ENCODE assay signal across 25 mouse cellular contexts in the genomic region with DNA sequence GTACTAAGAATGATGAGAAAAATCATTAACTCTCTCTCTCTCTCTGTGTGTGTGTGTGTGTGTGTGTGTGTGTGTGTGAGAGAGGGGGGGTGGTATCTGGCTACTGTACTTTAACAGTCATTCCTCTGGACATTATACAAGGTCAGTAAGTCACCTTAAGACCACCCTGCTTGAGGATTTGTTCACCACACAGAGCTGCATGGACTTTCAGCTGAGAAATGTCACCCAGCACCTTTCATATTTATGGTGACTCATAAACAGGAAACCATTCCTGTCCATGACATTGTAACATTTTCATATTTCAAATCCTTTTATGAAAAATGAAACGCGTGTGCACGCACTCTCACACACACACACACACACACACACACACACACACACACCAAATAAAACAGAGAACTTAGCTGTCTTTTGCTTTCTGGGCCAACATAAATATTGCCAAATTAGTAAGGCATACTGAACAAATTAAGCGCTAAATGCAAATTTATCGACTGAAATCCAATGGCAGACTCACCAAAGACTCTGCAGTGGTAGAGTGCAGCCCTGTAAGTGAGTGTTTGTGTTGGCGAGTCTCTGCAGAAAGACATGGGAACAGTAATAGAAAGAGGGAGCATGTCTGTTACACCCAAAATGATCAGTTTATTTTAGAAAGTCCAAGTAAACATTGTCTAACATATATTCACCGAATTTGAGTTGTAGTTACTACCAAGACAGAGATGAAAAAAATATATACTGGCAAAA.
A peak's percentile ranks its signal among the peaks of the same experiment; 100 is the strongest.
DNase-seq lines count a peak whose midpoint lies in the region; ATAC-seq and TF ChIP-seq lines count a peak whose summit lies in the region.
"Had no signal": no experiment of that assay in that cellular context is flagged by ENCODE, and none has a peak within 500 bp of the region (broad histone marks: within the 10 kb centered on the region; RNA-seq: fewer than 3 reads in every experiment).

No protein-coding gene starts in this region.

- H3K27ac ChIP-seq in embryonic facial prominence, embryonic 14.5 days (replicated peaks; ENCODE audit: low read depth, low read length), result no peak overlapping the region
- H3K27ac ChIP-seq in embryonic facial prominence, embryonic 10.5 days (replicated peaks), result no peak overlapping the region
- H3K27ac ChIP-seq in lung, embryonic 14.5 days (ENCODE audit: low read depth), result peak overlapping the region; percentile 71; the same call in 1 of the 2 replicates
- no peak overlapping the region for H3K27ac ChIP-seq in lung, postnatal 0 days (ENCODE audit: low read length)
- H3K27ac ChIP-seq: hindbrain, embryonic 10.5 days; hindbrain, embryonic 15.5 days; liver, embryonic 15.5 days had no signal

- no peaks in the 10 kb centered on the region for H3K9me3 ChIP-seq in embryonic facial prominence, embryonic 14.5 days (ENCODE audit: control insufficient read depth, low read length)
- H3K9me3 ChIP-seq in embryonic facial prominence, embryonic 10.5 days, result no peaks in the 10 kb centered on the region
- H3K9me3 ChIP-seq in lung, embryonic 14.5 days (ENCODE audit: low read depth, low read length), result no peaks in the 10 kb centered on the region
- H3K9me3 ChIP-seq in lung, postnatal 0 days (ENCODE audit: low read length), result no peaks in the 10 kb centered on the region
- H3K9me3 ChIP-seq: G1E; hindbrain, embryonic 10.5 days; hindbrain, embryonic 15.5 days; liver, embryonic 15.5 days had no signal

- H3K4me2 ChIP-seq in embryonic facial prominence, embryonic 14.5 days (ENCODE audit: low read depth, low read length), result no peak overlapping the region
- H3K4me2 ChIP-seq in lung, embryonic 14.5 days, result no peak overlapping the region
- no peak overlapping the region for H3K4me2 ChIP-seq in lung, postnatal 0 days (replicated peaks; ENCODE audit: low read depth, low read length)
- H3K4me2 ChIP-seq: hindbrain, embryonic 15.5 days; liver, embryonic 15.5 days; midbrain, embryonic 11.5 days had no signal

- no peaks in the 10 kb centered on the region for H3K36me3 ChIP-seq in embryonic facial prominence, embryonic 14.5 days (ENCODE audit: control insufficient read depth, insufficient read depth, low read length)
- no peaks in the 10 kb centered on the region for H3K36me3 ChIP-seq in embryonic facial prominence, embryonic 10.5 days (replicated peaks)
- H3K36me3 ChIP-seq in lung, embryonic 14.5 days (ENCODE audit: insufficient read depth), result no peaks in the 10 kb centered on the region
- no peaks in the 10 kb centered on the region for H3K36me3 ChIP-seq in lung, postnatal 0 days (ENCODE audit: insufficient read depth, low read length)
- H3K36me3 ChIP-seq: G1E; hindbrain, embryonic 10.5 days; hindbrain, embryonic 15.5 days; liver, embryonic 15.5 days had no signal

- H3K4me3 ChIP-seq in embryonic facial prominence, embryonic 14.5 days (ENCODE audit: low read depth, low read length), result no peak overlapping the region
- H3K4me3 ChIP-seq in embryonic facial prominence, embryonic 10.5 days, result no peak overlapping the region
- no peak overlapping the region for H3K4me3 ChIP-seq in lung, embryonic 14.5 days (ENCODE audit: low read depth, low read length)
- no peak overlapping the region for H3K4me3 ChIP-seq in lung, adult 2 months (replicated peaks; ENCODE audit: extremely low read depth, low read depth, low read length)
- H3K4me3 ChIP-seq in lung, postnatal 0 days (ENCODE audit: low read depth, low read length), result no peak overlapping the region
- H3K4me3 ChIP-seq: hindbrain, embryonic 10.5 days; hindbrain, embryonic 15.5 days; liver, embryonic 15.5 days had no signal

- TF ChIP-seq POLR2A in lung, adult 2 months (IDR thresholded peaks at IDR 0.05; ENCODE audit: borderline replicate concordance, extremely low read depth, low read depth, low read length), result no peak

- no peak for TF ChIP-seq CTCF in lung, embryonic 14.5 days (IDR thresholded peaks at IDR 0.05; ENCODE audit: low read depth)
- no peak for TF ChIP-seq CTCF in lung, adult 2 months (IDR thresholded peaks at IDR 0.05; ENCODE audit: insufficient read depth, low read length)
- TF ChIP-seq CTCF in lung, postnatal 0 days (IDR thresholded peaks at IDR 0.05), result no peak

- H3K4me1 ChIP-seq in embryonic facial prominence, embryonic 14.5 days (ENCODE audit: control insufficient read depth, insufficient read depth, low read length), result no peaks in the 10 kb centered on the region
- no peaks in the 10 kb centered on the region for H3K4me1 ChIP-seq in embryonic facial prominence, embryonic 10.5 days
- H3K4me1 ChIP-seq in lung, embryonic 14.5 days (ENCODE audit: insufficient read depth), result no peaks in the 10 kb centered on the region
- H3K4me1 ChIP-seq in lung, adult 2 months (ENCODE audit: control insufficient read depth, insufficient read depth, low read length), result no peaks in the 10 kb centered on the region
- H3K4me1 ChIP-seq in lung, postnatal 0 days (ENCODE audit: insufficient read depth, low read depth, low read length), result no peaks in the 10 kb centered on the region
- H3K4me1 ChIP-seq: hindbrain, embryonic 10.5 days; hindbrain, embryonic 15.5 days; liver, embryonic 15.5 days had no signal

- ATAC-seq in embryonic facial prominence, embryonic 14.5 days (ENCODE audit: low read depth), result no peak
- peak; percentile 96 for ATAC-seq in lung, embryonic 14.5 days (ENCODE audit: insufficient read depth)
- peak; percentile 79 for ATAC-seq in lung, postnatal 0 days
- no peak for ATAC-seq in activated CD4-positive, CD25-positive, alpha-beta regulatory T cell, adult 4 months
- ATAC-seq: forebrain, embryonic 14.5 days; midbrain, embryonic 16.5 days; Patski had no signal

- 54% methylated on average over 7 of the region's 7 CpGs for WGBS in embryonic facial prominence, embryonic 14.5 days
- WGBS in embryonic facial prominence, embryonic 10.5 days, result 87% methylated on average over 7 of the region's 7 CpGs
- WGBS in lung, embryonic 14.5 days, result 34% methylated on average over 7 of the region's 7 CpGs
- 52% methylated on average over 7 of the region's 7 CpGs for WGBS in lung, adult 2 months
- 47% methylated on average over 7 of the region's 7 CpGs for WGBS in lung, postnatal 0 days

- no peak overlapping the region for H3K9ac ChIP-seq in embryonic facial prominence, embryonic 14.5 days (ENCODE audit: low read depth, low read length)
- H3K9ac ChIP-seq in lung, embryonic 14.5 days, result no peak overlapping the region
- H3K9ac ChIP-seq in lung, postnatal 0 days (replicated peaks; ENCODE audit: low read depth), result no peak overlapping the region
- H3K9ac ChIP-seq: hindbrain, embryonic 15.5 days; liver, embryonic 15.5 days had no signal

- peak; percentile 85 for TF ChIP-seq EP300 in lung, postnatal 0 days (IDR thresholded peaks at IDR 0.05)

- no peaks in the 10 kb centered on the region for H3K27me3 ChIP-seq in embryonic facial prominence, embryonic 14.5 days (replicated peaks; ENCODE audit: control insufficient read depth, insufficient read depth, low read length)
- H3K27me3 ChIP-seq in embryonic facial prominence, embryonic 10.5 days (replicated peaks; ENCODE audit: low read depth, poor library complexity, severe bottlenecking), result no peaks in the 10 kb centered on the region
- no peaks in the 10 kb centered on the region for H3K27me3 ChIP-seq in lung, embryonic 14.5 days (ENCODE audit: insufficient read depth, low read length)
- H3K27me3 ChIP-seq in lung, postnatal 0 days (replicated peaks; ENCODE audit: insufficient read depth, low read length), result no peaks in the 10 kb centered on the region
- H3K27me3 ChIP-seq: hindbrain, embryonic 15.5 days; liver, embryonic 15.5 days; Patski had no signal

- DNase-seq in embryonic facial prominence, embryonic 14.5 days (ENCODE audit: low spot score), result peak; percentile 50
- no peak for DNase-seq in embryonic facial prominence, embryonic 10.5 days (ENCODE audit: low spot score)
- DNase-seq in lung, embryonic 14.5 days, result peak; percentile 97
- no peak for DNase-seq in lung, adult 2 months
- DNase-seq in lung, postnatal 0 days (ENCODE audit: low spot score), result peak; percentile 72
- peak; percentile 21 to 46 for DNase-seq in lung, postnatal 4 days
- no peak for DNase-seq in spleen, postnatal 4 days (ENCODE audit: low spot score in 2 of 2)
- DNase-seq: adrenal gland, postnatal 14 days; cerebellum, adult 11 months; cerebellum, adult 9-10 months; gastrocnemius, postnatal 14 days; heart, postnatal 14 days; kidney, adult 18-20 months; layer of hippocampus, adult 9-11 months; liver; right cerebral cortex, postnatal 4 days had no signal

Comparison
In these comparisons a context has a peak if more than half of its experiments do, and no peak if none do; other contexts are left out.
1. DNase-seq: peak in embryonic facial prominence, embryonic 14.5 days (single experiment), lung, embryonic 14.5 days (single experiment), lung, postnatal 0 days (single experiment) and lung, postnatal 4 days (2 of 2); none in embryonic facial prominence, embryonic 10.5 days (single experiment), lung, adult 2 months (single experiment) and spleen, postnatal 4 days (0 of 2).
2. ATAC-seq: peak in lung, embryonic 14.5 days (single experiment) and lung, postnatal 0 days (single experiment); none in embryonic facial prominence, embryonic 14.5 days (single experiment) and activated CD4-positive, CD25-positive, alpha-beta regulatory T cell, adult 4 months (single experiment).